Mouse (Mus musculus) NIH3T3 (cell line): ENCODE results near the gene Sdha.

Experiments used
- DNase-seq: peaks from one replicate; pipeline ENCODE4 v3.0.0-alpha.2; 2012; ENCODE audit warnings: low read depth

The Sdha gene

GRCm38 (mm10) chr13:74349566-74350434 is at the start of gene Sdha, which contains the start of gene Ccdc127:
TSS of gene Sdha (minus strand) at chr13:74350280.
TSS of gene Ccdc127 (plus strand) at chr13:74350309.
- peak; percentile 98 for DNase-seq

DNA sequence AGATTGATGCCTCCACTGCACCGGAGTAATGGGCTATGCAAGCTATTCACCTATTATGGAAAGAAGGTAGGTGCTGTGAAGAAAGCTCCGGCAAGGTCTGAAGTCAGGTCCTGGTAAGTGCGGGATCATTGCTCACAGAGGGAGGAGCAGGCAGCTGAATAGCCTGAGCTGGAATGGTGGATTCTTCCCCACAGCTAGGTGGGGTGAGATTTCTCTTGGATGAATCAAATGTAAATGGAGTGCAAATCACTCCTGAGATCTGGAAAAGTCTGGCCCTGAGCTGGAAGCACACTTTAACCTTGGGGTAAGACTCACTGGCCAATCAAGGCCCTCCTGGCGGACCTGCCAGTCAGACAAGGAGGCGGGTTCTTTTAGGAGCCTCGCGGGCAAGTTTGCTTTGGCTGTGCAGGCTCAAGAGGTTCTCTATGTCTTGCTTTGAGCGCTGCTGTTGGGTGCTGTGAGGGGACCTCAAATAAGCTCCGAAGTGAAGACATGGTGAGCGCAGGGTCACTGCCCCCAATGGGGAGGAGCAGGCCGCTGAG is 49.3 kb upstream of the Sdha start, which contains the start of gene Ftl1-ps1:
Gene Ftl1-ps1 (plus strand): TSS at position 397 of the 542 bp plus-strand sequence.
- peak; percentile 34 for DNase-seq

DNA sequence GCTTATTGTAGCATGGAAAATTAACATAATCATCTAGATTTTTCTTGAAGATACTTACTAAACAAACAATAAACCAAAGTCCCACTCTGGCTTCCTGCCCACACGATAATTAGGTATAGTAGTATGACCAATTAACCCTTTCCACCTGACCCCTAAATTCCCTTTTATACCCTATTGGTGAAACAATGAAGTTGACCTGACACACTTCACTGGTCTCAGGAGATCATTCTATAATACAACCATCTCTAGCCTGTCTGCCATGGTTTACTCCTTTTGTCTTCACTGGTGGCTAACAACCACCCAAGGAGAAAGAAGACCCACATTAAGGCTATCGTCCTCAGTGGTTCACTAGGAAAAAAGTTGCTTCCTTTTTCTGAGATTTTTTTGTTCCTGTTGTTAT is 41.1 kb upstream of the Sdha start:
- DNase-seq, result no peak

- peak; percentile 86 for DNase-seq
Observed at GRCm38 (mm10) chr13:74390371-74390990, 40.4 kb upstream of the Sdha start, which contains the start of gene Zfp72. TSS of gene Zfp72 (minus strand) at chr13:74390836.

DNA sequence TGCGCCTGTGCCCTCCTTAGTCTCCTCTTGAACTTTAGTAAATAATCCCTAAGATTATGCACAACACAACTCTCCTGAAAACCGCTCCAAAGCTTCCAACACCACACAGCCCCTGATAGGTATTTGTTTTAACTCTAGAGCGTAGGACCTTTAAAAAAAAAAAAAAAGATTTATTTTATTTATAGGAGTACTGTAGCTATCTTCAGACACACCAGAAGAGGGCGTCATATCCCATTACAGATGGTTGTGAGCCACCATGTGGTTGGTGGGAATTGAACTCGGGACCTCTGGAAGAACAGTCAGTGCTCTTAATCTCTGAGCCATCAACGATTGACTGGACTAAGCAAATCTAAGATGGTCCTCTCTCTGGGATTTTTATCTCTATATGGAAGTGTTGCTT is 39.6 kb upstream of the Sdha start:
- no peak for DNase-seq

DNA sequence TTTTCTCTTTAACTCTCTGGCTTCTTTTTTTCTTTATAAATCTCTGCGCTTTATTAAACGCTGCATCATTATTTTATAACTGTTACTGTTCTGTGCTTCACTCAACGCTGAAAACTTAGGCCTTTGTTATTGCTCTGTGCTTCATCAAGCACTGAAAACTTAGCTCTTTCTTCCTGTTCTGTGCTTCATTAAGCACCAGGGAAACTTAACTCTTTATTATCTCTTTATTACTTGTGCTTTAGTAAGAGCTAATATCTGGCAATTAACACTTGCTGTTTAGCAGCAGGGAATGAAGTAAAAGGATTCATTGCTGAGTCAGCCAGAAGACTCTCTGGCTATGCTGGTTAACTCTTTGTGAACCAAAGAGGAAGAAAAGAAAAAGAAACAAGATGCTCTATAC is 32.2 kb upstream of the Sdha start:
- DNase-seq, result no peak

DNA sequence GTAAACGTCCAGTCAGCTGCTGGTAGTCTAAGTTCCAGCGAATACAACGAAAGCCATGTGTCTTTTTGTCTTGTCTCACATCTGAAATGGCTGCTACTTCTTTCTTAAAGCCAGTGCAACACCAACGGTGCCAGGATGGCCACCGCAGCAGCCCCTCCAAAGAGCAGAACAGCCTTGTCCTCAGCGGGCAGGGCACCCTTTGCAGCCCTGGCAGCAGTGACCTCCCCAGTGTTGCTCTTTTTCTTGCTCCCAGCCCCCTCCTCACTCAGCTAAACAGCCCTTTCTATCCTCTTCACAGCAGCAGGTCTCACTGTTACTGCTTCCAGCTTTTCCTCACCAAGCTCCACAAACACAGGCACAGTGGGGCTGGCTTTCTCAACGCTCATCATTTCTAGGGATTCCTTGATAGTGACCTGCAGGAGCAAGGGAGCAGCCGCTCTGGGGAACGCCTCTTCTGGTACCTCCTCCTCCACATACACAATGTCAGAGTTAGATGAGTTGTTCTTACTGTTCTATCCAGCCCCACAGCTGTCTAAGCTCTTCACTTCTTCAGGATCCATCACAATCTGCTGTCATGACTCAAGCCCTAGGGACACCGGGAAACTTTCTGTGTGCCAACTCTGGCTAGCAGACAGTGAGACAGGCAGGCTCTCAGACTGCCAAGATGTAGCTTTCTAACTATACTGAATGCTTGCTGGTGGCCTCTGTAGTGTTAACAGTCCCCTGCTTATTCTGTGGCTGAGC is 31.6 kb upstream of the Sdha start:
- DNase-seq, result no peak

GRCm38 (mm10) chr13:74363859-74364235 is 13.8 kb upstream of the Sdha start, which contains the start of gene Lrrc14b:
TSS of gene Lrrc14b (minus strand) at chr13:74364005.
- DNase-seq, result peak; percentile 73

GRCm38 (mm10) chr13:74363176-74363858 is 13.2 kb upstream of the Sdha start:
- DNase-seq, result no peak

- no peak for DNase-seq
Observed at GRCm38 (mm10) chr13:74362218-74362617, 12.1 kb upstream of the Sdha start.

GRCm38 (mm10) chr13:74356491-74356890 is 6.4 kb upstream of the Sdha start:
- no peak for DNase-seq

DNA sequence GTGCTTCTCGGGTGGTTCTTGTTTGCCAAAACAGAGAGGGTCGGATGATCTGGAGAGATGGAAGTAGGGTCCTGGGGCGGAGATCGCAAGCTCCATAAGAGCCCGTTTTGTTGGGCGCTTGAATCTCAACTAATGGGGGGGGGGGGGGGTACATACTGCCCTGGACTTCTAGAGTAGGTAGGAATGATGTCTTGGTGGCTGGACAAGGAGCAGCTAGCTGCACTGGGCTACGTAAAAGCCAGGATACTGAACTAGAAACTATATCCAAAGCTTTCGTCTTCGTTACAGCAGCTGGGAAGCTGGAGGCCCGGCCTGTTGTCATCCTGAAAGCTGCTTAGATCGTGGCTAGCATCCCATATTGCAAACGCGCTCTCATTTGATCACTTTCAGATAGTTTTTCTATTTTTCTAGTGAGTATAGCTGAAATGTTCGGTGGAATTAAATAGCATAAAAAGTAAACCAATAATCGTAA is 391 bp upstream of the Sdha start:
- no peak for DNase-seq

GRCm38 (mm10) chr13:74341036-74341435 is 9.0 kb downstream of the Sdha start:
- DNase-seq, result peak; percentile 70

- peak; percentile 45 for DNase-seq
Observed at GRCm38 (mm10) chr13:74329321-74329720, 20.8 kb downstream of the Sdha start.

GRCm38 (mm10) chr13:74317170-74317849 is 32.8 kb downstream of the Sdha start, which contains the start of gene Pdcd6:
TSS of gene Pdcd6 (minus strand) at chr13:74317580.
- peak; percentile 98 for DNase-seq

GRCm38 (mm10) chr13:74316789-74317169 is 33.3 kb downstream of the Sdha start:
- no peak for DNase-seq

DNA sequence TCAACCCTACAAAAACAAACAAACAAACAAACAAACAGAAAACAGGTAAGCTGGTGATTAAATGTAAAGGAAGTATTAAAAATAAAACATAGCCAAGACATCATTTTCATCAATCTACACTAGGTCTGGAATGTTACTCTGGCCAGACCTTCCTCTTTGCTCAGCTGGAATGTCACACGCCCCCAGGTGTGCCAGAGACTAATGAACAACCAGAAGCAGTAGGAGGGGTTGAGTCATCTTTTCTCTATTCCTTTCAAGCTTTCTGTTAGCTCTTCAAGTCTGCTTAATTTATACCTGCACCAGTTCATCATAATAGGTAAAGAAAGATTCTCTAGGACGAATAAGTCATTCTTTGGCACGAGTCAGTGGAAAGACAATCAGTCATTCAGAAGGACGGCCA is 33.7 kb downstream of the Sdha start:
- DNase-seq, result no peak

GRCm38 (mm10) chr13:74314616-74315015 is 35.5 kb downstream of the Sdha start:
- no peak for DNase-seq

DNA sequence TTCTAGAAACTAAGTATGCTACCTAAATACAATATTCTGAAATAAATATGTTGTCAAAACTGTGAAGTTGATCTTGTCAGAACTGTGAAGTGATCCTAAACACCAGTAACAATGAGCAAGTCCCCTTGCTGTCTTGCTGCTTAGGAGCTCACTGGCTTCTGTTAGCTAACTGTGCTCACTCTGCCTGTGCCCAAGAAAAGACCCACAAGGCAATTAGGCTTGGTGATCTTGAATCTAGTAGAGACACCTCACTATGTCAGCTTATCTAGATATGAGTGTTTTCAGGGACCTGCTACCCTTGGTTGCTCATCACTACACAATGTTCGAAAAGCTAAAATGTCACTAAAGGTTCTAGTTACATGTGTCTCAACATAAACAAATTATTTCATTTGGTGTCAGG is 44.3 kb downstream of the Sdha start:
- no peak for DNase-seq

DNA sequence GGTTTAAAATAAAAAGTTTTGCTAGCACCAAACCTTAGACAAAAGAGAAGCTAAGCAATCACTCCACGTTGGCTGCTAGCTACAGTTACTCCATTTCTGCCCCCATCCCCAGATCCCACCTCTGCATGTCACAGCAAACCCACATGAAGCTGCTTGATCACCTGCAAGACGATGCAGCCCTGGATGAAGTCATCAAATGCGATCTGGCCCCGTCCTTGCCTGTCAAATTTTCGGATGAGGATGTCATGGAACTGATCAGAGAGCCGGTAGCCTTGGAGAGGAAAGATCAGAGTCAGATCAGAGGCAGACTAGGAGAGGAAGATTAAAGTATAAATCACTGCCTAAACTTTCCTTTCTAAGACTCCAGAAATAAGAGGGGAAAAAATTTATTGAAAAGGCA is 44.7 kb downstream of the Sdha start:
- DNase-seq, result no peak
